Mouse (Mus musculus) cortical plate, adult 2 months (tissue): ENCODE results near the gene Abcg1. TPM values are rescaled to one million over a fixed set of nuclear protein-coding genes. Genes with fewer than 3 reads are reported as not detected.

Experiments used
- H3K27ac ChIP-seq: fragments of 200-500 bp; 2 replicates; pipeline ENCODE4 v1.5.1; 2012; ENCODE audit warnings: low read length, control low read depth, inconsistent platforms; ENCODE audit not compliant: insufficient read depth
- H3K4me1 ChIP-seq: fragments of 200-500 bp; 2 replicates; pipeline ENCODE4 v1.6.1; 2011; ENCODE audit warnings: low read length; ENCODE audit not compliant: control insufficient read depth, insufficient read depth
- H3K4me3 ChIP-seq: fragments of 200-500 bp; 2 replicates; pipeline ENCODE4 v1.5.1; 2011; ENCODE audit warnings: mild to moderate bottlenecking, low read length, control low read depth; ENCODE audit not compliant: insufficient read depth
- CTCF ChIP-seq: fragments of 200-500 bp; IDR thresholded peaks from 2 replicates; pipeline ENCODE4 v1.5.1; 2011; ENCODE audit warnings: mild to moderate bottlenecking, control low read depth, low read length; ENCODE audit not compliant: insufficient read depth; ENCODE audit errors: extremely low read depth
- POLR2A ChIP-seq: fragments of 200-500 bp; IDR thresholded peaks from 2 replicates; pipeline ENCODE4 v1.6.1; 2011; ENCODE audit warnings: mild to moderate bottlenecking, low read length, control low read depth; ENCODE audit not compliant: insufficient read depth; ENCODE audit errors: extremely low read depth
- polyA plus RNA-seq: library from polyadenylated mRNA; depleted of rRNA; stranded (reverse); fragments of >200 nt; gene quantifications from 2 replicates; pipeline ENCODE4 v1.2.3, GENCODE M21; 2012

Abcg1 gene
- polyA plus RNA-seq, 1 experiment = 29.8 TPM

DNA sequence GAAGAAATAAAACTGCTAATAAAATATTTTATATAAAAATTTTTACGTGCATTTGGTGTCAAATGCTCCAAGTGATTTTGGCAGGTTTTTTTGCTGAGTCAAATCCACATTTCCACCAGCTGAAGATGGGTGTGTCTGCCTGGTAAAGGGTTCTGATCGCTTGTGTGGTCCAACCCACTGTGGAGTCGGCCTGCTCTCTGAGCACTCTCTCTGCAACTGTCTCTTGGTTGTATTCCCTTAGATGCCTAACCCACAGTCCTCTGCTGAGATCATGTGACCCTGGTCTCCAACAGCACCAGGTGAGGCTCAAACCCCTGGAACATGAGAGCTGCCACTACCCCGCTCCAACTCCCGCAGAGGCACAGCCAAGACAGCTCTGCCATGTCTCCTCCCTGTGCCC, 60.5 kb downstream of the Abcg1 start:
- H3K4me1 ChIP-seq = no peaks in the 10 kb centered on the region
- TF ChIP-seq POLR2A (no peak), CTCF (no peak)
- no peak overlapping the region for H3K4me3 ChIP-seq
- H3K27ac ChIP-seq = no peak overlapping the region

DNA sequence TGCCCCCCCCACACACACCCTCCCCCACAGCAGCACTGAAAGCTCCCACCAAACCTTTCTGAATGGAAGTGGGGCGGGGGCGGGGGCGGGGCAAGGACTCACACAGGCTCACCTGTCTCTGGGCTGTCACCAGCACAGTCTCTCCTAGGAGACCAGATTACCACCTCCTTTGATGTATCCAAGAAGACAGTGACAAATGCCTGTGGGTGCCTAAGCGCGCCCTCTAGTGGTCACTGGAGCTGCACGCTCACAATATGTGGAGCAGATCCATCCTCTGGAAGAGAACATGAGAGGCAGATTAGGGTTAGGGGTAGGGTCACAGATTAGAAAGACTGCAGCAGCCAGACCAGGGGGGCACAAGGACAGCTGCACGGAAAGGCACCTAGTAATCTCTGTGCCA, 62.0 kb downstream of the Abcg1 start:
- no peak overlapping the region for H3K27ac ChIP-seq
- TF ChIP-seq CTCF (peak; percentile 88), POLR2A (no peak)
- no peak overlapping the region for H3K4me3 ChIP-seq
- no peaks in the 10 kb centered on the region for H3K4me1 ChIP-seq

DNA sequence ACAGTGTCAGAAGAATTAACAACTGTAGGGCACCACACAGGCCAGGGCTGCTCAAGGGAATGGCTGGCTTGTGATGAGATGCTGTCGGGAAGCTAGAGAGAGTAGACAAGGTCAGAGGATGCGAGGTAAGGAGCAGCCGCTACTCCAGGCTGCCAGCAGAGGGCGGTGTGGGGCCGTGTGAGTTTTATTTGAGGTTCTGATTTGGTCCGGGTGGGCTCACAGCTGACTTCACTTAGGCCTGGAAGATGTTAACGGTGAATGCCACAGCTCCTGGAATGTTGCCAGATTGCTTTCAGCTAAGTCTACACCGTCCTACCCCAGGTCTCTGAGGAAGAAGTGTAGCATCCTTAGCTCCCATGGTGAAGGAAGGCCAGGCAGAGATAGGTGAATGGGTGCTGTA, 64.5 kb downstream of the Abcg1 start:
- no peaks in the 10 kb centered on the region for H3K4me1 ChIP-seq
- no peak overlapping the region for H3K27ac ChIP-seq
- peak; percentile 76 for TF ChIP-seq CTCF
- no peak for TF ChIP-seq POLR2A
- H3K4me3 ChIP-seq = no peak overlapping the region

DNA sequence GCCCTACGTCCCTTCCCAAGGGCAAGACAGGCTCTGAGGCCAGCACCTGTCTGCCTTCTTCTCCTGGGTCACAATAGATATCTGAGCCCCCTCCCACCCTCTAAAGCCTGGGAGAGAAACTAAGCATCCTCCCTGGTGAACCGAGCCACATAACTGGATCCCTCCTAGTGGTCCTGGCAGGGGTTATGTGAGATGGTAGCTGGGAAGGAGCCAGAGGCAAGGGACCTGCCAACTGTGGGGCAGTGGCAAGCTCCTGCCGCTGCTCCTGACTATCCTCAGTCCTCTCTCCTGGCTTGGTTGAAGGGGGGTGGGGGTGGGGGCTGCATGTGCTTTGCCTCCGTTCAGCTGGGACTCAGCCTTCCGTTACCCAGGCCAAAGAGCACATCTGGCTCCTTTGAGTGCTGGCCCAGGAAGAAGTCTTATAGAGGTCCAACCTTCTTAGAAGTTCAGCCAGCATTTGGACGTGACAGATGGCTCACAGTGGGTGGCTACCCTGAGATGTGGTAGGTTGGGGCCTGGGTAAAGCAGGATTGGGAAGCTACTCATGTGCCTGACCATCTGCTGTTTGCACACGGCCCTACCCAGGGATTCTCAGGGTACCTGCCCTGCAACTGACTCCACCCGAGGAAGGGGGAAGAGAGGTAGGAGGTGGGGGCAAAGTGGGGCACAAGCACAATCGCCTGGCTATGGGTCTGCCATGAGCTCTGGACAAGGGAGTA, 68.2 kb downstream of the Abcg1 start:
- Histone ChIP-seq H3K27ac (no peak overlapping the region), H3K4me1 (no peaks in the 10 kb centered on the region), H3K4me3 (no peak overlapping the region)
- no peak for TF ChIP-seq POLR2A

DNA sequence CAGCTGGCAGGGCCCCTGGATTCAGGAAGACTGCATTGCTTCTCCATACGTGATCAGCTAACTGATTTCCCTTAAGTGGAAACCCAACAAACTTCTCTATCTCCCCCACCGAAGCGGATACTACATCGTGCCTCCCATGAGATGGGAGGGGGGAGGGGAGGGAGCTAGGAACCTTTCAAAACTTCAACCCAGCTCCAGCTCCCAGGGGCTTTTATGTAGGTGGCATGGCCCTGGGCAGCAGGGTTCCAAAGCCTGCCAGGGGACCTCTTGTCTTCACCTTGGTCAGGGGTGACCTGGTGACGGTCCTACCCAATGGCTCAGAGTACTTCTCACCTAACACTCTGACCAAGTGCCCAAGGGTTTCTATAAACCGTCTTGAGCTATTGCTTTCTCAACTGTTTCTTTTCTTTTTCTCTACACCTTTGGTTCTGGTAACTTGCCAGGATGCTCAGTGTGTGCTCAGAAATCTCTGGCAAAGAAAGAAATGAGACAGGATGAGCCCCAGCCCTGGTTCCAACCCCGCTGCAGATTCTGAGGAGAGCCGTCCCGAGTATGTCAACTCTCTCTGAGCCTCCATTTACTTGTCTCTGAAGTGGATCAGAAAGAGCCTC, 71.3 kb downstream of the Abcg1 start:
- TF ChIP-seq CTCF (no peak), POLR2A (no peak)
- Histone ChIP-seq H3K4me3 (no peak overlapping the region), H3K27ac (no peak overlapping the region), H3K4me1 (peaks cover 2% of the 10 kb centered on the region; the same call in 1 of the 2 replicates)

DNA sequence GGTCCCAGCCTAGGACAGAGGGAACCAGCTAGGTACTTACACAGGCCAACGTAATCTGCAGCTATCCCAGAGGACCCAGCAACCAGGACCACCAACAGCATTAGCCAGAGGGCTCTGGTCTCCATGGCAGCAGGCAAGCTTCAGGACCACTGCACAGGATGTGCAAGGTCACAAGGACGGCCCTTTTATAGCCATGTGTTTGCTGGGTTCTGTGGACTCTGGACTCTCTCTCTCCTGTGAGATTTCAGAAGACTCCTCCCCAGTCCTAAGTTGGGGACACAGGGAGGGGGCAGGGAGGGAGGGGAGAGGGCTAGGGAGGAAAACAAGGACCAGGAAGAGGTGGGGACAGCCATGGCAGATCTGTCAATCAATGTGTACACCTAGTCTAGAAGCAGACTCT, 72.0 kb downstream of the Abcg1 start, which contains the start of gene Tff3:
Tff3 (minus strand) TSS at position 195 of the 400 bp plus-strand sequence.
- TF ChIP-seq POLR2A (no peak), CTCF (no peak)
- no peak within 1 kb of the TSS for H3K4me3 ChIP-seq
- H3K4me1 ChIP-seq = peaks cover 2% of the 10 kb centered on the region; the same call in 1 of the 2 replicates
- H3K27ac ChIP-seq = no peak within 1 kb of the TSS

DNA sequence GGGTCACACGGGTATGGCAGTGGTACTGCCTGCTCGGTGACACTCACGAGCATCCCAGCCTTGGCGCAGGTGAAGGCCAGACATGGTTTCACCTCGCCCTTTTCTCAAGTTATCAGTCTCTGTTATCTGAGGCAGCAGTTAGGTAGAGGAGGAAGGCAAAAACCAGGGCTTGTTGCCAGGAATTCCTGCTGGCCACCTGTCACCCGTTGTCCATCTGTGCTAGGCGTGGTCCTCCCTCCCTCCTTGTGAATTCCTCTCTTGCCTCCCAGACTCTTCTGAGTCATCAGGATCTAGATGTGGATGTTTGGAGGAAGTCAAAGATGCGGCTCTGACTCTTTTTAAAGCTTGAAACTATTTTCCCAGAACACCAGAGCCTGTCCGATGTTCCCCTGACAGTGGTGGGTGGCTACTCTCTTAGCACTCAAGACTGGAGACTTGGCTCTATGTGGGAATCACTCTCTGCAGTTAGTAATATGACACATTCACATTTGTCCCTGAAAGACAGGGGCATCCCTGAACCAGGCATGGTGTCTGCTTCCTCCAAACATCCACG, 73.9 kb downstream of the Abcg1 start:
- H3K4me1 ChIP-seq = peaks cover 2% of the 10 kb centered on the region; the same call in 1 of the 2 replicates
- H3K4me3 ChIP-seq = no peak overlapping the region
- H3K27ac ChIP-seq = no peak overlapping the region
- TF ChIP-seq POLR2A = no peak
- TF ChIP-seq CTCF = no peak

DNA sequence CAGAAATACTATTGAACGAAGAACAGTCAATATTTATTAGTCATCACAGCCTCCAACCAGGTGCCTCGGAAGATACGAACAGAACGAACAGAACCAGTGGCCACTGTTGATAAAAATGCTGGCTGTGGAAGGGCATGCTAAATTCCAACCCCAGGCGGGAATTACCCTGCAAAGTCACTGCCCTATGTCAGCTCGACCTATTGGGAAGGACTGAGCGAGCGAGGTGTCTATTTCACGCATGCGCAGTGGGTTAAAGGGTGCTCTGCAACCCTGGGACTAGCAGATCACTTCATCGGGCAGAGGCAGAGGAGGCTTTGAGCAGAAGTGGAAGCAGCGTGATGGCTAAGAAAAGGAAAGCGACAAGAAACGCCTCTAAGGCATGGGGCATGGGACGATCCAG, 76.3 kb downstream of the Abcg1 start:
- no peak overlapping the region for H3K27ac ChIP-seq

DNA sequence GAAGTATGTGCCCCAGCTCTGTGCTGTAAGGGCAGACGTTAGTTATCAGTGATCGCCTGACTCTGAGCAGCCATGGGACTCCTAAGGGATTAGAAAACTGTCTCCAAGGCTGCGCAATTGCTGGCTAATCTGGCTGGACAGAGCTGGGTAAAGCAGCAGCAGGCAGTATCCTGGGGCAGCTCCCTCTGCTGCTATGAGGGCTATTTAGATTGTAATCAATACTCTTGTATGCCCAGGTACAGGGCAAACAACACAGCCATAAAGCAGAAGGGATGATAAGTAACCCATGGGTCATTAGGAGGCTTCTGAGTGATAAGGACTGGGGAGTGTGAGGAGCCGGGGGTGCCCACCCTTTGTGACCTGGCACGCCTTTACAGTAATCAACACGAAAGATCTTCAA, 77.4 kb downstream of the Abcg1 start:
- H3K4me3 ChIP-seq = no peak overlapping the region
- no peak overlapping the region for H3K27ac ChIP-seq
- peaks cover 2% of the 10 kb centered on the region; the same call in 1 of the 2 replicates for H3K4me1 ChIP-seq

More for the DNA sequence above, 76.3 kb downstream of the Abcg1 start:
- Histone ChIP-seq H3K4me1 (peaks cover 2% of the 10 kb centered on the region; the same call in 1 of the 2 replicates), H3K4me3 (no peak overlapping the region)
- TF ChIP-seq POLR2A (no peak), CTCF (no peak)

More for the DNA sequence above, 77.4 kb downstream of the Abcg1 start:
- TF ChIP-seq CTCF (no peak), POLR2A (no peak)
